Mouse (Mus musculus): ENCODE results near the gene Gpr39. TPM values are rescaled to one million over a fixed set of nuclear protein-coding genes. Genes with fewer than 3 reads are reported as not detected.

Gpr39 gene
- polyA plus RNA-seq, 1 experiment from 2014 or later: 6.8 TPM

- Histone ChIP-seq H3K9ac (ENCODE audit: low read depth, low read length) (no peak overlapping the region), H3K36me3 (ENCODE audit: control insufficient read depth, insufficient read depth) (no peaks in the 10 kb centered on the region), H3K9me3 (ENCODE audit: control insufficient read depth) (no peaks in the 10 kb centered on the region), H3K4me3 (ENCODE audit: low read depth, low read length) (no peak overlapping the region), H3K27me3 (replicated peaks; ENCODE audit: control insufficient read depth, insufficient read depth, low read length) (no peaks in the 10 kb centered on the region), H3K4me2 (replicated peaks; ENCODE audit: low read depth) (no peak overlapping the region), H3K27ac (ENCODE audit: low read depth, low read length) (no peak overlapping the region), H3K4me1 (replicated peaks; ENCODE audit: control insufficient read depth, insufficient read depth, low read length) (no peaks in the 10 kb centered on the region)
- TF ChIP-seq CTCF (IDR thresholded peaks at IDR 0.05; ENCODE audit: low read depth): no peak
- no peak for ATAC-seq
- WGBS: 80% methylated on average over 1 of the region's 1 CpGs
Observed at GRCm38 (mm10) chr1:125652836-125653594, 23.8 kb upstream of the Gpr39 start.

- Histone ChIP-seq H3K4me3 (ENCODE audit: low read depth, low read length) (no peak overlapping the region), H3K27ac (ENCODE audit: low read depth, low read length) (no peak overlapping the region), H3K36me3 (ENCODE audit: control insufficient read depth, insufficient read depth) (no peaks in the 10 kb centered on the region), H3K27me3 (replicated peaks; ENCODE audit: control insufficient read depth, insufficient read depth, low read length) (no peaks in the 10 kb centered on the region), H3K4me1 (replicated peaks; ENCODE audit: control insufficient read depth, insufficient read depth, low read length) (peaks cover under 1% of the 10 kb centered on the region; the same call in 1 of the 2 replicates), H3K9ac (ENCODE audit: low read depth, low read length) (no peak overlapping the region), H3K9me3 (ENCODE audit: control insufficient read depth) (no peaks in the 10 kb centered on the region), H3K4me2 (replicated peaks; ENCODE audit: low read depth) (no peak overlapping the region)
- ATAC-seq: no peak
- no peak for TF ChIP-seq CTCF (IDR thresholded peaks at IDR 0.05; ENCODE audit: low read depth)
- 82% methylated on average over 5 of the region's 5 CpGs for WGBS
Observed at GRCm38 (mm10) chr1:125657416-125657815, 19.4 kb upstream of the Gpr39 start.

DNA sequence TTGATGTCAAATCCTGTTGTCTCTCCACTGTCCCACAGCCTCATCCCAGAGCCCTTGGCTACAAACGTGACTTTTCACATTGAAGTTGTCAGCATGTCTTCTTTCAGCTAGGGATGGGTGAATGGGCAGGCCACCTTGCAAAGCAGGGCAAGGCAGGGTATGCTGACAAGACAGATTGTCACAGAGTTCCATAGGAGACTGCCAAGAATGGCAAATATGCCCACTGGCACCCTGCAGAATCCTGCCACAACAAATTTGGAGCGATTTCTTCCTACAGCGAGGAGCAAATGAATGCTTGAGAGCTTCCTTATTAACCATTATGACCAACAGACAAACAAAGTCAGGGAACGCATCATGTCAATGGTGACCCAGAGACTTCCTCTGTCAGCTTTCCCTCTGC is 16.6 kb upstream of the Gpr39 start:
- Histone ChIP-seq H3K4me3 (ENCODE audit: low read depth, low read length) (no peak overlapping the region), H3K27ac (ENCODE audit: low read depth, low read length) (no peak overlapping the region), H3K9ac (ENCODE audit: low read depth, low read length) (no peak overlapping the region), H3K9me3 (ENCODE audit: control insufficient read depth) (no peaks in the 10 kb centered on the region), H3K36me3 (ENCODE audit: control insufficient read depth, insufficient read depth) (no peaks in the 10 kb centered on the region), H3K27me3 (replicated peaks; ENCODE audit: control insufficient read depth, insufficient read depth, low read length) (no peaks in the 10 kb centered on the region), H3K4me2 (replicated peaks; ENCODE audit: low read depth) (no peak overlapping the region), H3K4me1 (replicated peaks; ENCODE audit: control insufficient read depth, insufficient read depth, low read length) (peaks cover 11% of the 10 kb centered on the region; the same call in 1 of the 2 replicates)
- TF ChIP-seq CTCF (IDR thresholded peaks at IDR 0.05; ENCODE audit: low read depth): no peak
- 93% methylated on average over 4 of the region's 4 CpGs for WGBS
- ATAC-seq: no peak

DNA sequence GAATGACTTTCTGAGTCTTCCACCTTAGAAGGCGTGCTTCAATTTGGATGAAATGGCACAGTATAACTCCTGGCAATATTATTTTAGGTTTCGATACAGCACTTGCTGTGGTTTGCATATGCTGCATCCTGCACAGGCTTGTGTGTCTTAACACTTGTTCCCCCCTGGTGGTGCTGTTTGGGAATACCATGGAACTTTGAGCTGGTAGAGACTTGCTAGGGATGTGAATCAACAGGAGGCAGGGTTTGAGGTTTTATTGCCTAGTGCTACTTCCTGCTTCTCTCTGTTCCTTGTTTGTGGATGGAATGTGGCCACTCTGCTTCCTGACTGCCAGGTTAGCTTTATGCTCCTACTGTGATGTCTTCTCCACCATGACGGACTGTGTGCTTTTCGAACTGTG is 15.9 kb upstream of the Gpr39 start:
- no peaks in the 10 kb centered on the region for H3K36me3 ChIP-seq (ENCODE audit: control insufficient read depth, insufficient read depth)
- 97% methylated on average over 4 of the region's 4 CpGs for WGBS
- no peaks in the 10 kb centered on the region for H3K9me3 ChIP-seq (ENCODE audit: control insufficient read depth)
- no peak overlapping the region for H3K4me2 ChIP-seq (replicated peaks; ENCODE audit: low read depth)
- TF ChIP-seq CTCF (IDR thresholded peaks at IDR 0.05; ENCODE audit: low read depth): peak; percentile 44
- peaks cover 11% of the 10 kb centered on the region; the same call in 1 of the 2 replicates for H3K4me1 ChIP-seq (replicated peaks; ENCODE audit: control insufficient read depth, insufficient read depth, low read length)
- no peak overlapping the region for H3K4me3 ChIP-seq (ENCODE audit: low read depth, low read length)
- no peaks in the 10 kb centered on the region for H3K27me3 ChIP-seq (replicated peaks; ENCODE audit: control insufficient read depth, insufficient read depth, low read length)
- no peak overlapping the region for H3K9ac ChIP-seq (ENCODE audit: low read depth, low read length)
- no peak overlapping the region for H3K27ac ChIP-seq (ENCODE audit: low read depth, low read length)
- no peak for ATAC-seq

DNA sequence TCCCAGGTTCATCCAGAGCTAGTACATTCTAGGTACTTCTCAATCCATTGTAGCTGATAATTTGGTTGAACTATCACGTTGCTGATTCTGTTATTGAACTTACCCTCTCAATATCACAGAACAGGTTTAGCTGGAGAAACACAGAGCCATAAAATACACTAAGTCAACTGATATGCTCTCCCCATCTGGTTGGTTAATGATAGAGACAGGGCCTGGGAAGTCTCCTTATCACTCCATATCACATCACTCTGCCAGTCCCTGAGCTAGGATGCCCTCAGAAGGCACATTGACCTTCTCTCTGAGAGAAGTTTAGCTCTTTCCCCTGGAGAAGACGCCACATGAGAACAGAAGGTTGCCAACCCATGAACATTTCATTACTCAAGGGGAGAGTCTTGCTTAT is 14.7 kb upstream of the Gpr39 start:
- Histone ChIP-seq H3K4me2 (replicated peaks; ENCODE audit: low read depth) (peak overlapping the region; percentile 13; the same call in 1 of the 2 replicates), H3K9me3 (ENCODE audit: control insufficient read depth) (no peaks in the 10 kb centered on the region), H3K36me3 (ENCODE audit: control insufficient read depth, insufficient read depth) (no peaks in the 10 kb centered on the region), H3K4me3 (ENCODE audit: low read depth, low read length) (no peak overlapping the region), H3K27ac (ENCODE audit: low read depth, low read length) (peak overlapping the region; percentile 71), H3K4me1 (replicated peaks; ENCODE audit: control insufficient read depth, insufficient read depth, low read length) (peaks cover 11% of the 10 kb centered on the region; the same call in 1 of the 2 replicates), H3K27me3 (replicated peaks; ENCODE audit: control insufficient read depth, insufficient read depth, low read length) (no peaks in the 10 kb centered on the region), H3K9ac (ENCODE audit: low read depth, low read length) (no peak overlapping the region)
- TF ChIP-seq CTCF (IDR thresholded peaks at IDR 0.05; ENCODE audit: low read depth): no peak
- ATAC-seq: peak; percentile 89
- 47% methylated on average over 2 of the region's 2 CpGs for WGBS

GRCm38 (mm10) chr1:125662660-125663059 is 14.1 kb upstream of the Gpr39 start:
- peak; percentile 67; the same call in 1 of the 2 replicates for ATAC-seq
- no peaks in the 10 kb centered on the region for H3K9me3 ChIP-seq (ENCODE audit: control insufficient read depth)
- H3K27me3 ChIP-seq (replicated peaks; ENCODE audit: control insufficient read depth, insufficient read depth, low read length): no peaks in the 10 kb centered on the region
- no peak overlapping the region for H3K9ac ChIP-seq (ENCODE audit: low read depth, low read length)
- peaks cover 11% of the 10 kb centered on the region; the same call in 1 of the 2 replicates for H3K4me1 ChIP-seq (replicated peaks; ENCODE audit: control insufficient read depth, insufficient read depth, low read length)
- no peak overlapping the region for H3K4me3 ChIP-seq (ENCODE audit: low read depth, low read length)
- TF ChIP-seq CTCF (IDR thresholded peaks at IDR 0.05; ENCODE audit: low read depth): no peak
- peak overlapping the region; percentile 71 for H3K27ac ChIP-seq (ENCODE audit: low read depth, low read length)
- WGBS: 60% methylated on average over 5 of the region's 5 CpGs
- H3K4me2 ChIP-seq (replicated peaks; ENCODE audit: low read depth): no peak overlapping the region; the same call in 1 of the 2 replicates
- H3K36me3 ChIP-seq (ENCODE audit: control insufficient read depth, insufficient read depth): no peaks in the 10 kb centered on the region

Measured in intestine, postnatal 0 days (tissue).